Mouse (Mus musculus): ENCODE data around the gene Gnat1. TPM values are rescaled to one million over a fixed set of nuclear protein-coding genes. Genes with fewer than 3 reads are reported as not detected.

Gene Gnat1
- polyA plus RNA-seq, 1 experiment from 2014 or later, result 1.9 TPM

DNA sequence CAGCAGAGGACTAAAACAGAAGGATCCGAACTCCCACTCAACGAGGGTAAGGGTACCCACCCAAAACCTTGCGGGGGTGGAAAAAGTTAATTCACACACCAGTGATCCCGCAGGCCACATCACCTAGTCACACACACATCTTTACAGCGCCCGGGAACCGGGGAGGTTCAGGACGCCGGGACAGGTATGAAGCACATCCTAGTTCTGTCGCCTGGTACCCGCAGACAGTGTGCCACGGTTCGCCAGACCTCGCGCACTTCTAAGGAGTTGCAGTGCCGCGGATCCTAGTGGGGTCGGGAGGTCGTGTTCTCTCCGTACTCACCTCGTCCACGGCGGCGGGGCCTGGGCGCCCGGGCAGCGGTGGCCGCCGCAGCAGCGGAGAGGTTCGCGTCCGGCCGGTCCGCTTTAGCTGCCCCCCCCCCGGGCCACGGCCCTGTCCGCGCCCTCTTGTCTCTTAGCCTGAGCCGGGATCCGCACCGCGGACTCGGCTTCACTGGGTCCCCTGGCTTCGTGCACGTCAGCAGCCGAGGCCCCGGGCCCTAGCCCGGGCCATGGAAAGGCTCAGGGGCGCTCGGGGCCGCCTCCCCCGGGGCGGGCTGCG lies 29.7 kb upstream of the Gnat1 start:
- Histone ChIP-seq H3K9ac (peak overlapping the region; percentile 93), H3K27me3 (replicated peaks) (no peaks in the 10 kb centered on the region), H3K9me3 (no peaks in the 10 kb centered on the region), H3K4me2 (peak overlapping the region; percentile 93), H3K4me3 (replicated peaks) (peak overlapping the region; percentile 73), H3K4me1 (peaks cover 43% of the 10 kb centered on the region), H3K36me3 (no peaks in the 10 kb centered on the region), H3K27ac (peak overlapping the region; percentile 94)
- ATAC-seq (ENCODE audit: insufficient read depth, low FRiP score, low read depth), result no peak
- under 1% methylated on average over 49 of the region's 55 CpGs for WGBS

DNA sequence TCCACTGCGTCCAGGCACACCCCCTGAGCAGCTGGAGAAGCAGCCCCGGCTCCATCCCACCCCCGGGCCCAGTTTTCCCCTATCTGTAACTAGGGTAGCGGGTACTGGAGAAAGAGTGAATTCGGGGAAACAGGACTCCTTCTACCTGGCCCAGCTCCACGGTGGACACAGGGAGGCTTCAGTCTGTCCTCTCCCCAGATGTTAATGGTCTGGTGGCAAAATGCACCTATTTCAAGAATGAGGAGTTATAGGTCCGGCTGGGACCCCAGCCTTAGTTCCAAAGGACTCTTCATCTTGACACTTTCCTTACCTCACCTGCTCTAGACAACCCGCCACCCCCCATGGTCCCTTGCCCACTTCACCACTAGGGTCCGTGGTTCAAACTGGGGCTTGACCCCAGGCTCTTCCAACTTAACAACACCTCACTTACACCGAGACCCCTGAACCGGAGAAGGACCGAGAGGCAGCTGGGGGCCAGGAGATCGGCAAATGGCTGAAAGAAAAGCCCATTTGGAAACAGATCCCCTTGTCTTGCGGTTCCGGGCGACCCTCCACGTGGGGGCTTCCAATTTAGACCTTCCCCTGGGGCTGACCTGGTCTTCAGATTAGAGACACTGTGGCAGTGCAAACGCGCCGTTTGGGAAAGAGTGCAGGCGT lies 29.1 kb upstream of the Gnat1 start:
- 4% methylated on average over 21 of the region's 21 CpGs for WGBS
- Histone ChIP-seq H3K27me3 (replicated peaks) (no peaks in the 10 kb centered on the region), H3K9ac (peak overlapping the region; percentile 93), H3K36me3 (no peaks in the 10 kb centered on the region), H3K4me2 (peak overlapping the region; percentile 93), H3K4me1 (peaks cover 43% of the 10 kb centered on the region), H3K27ac (peak overlapping the region; percentile 94), H3K4me3 (replicated peaks) (peak overlapping the region; percentile 73), H3K9me3 (no peaks in the 10 kb centered on the region)
- ATAC-seq (ENCODE audit: insufficient read depth, low FRiP score, low read depth), result no peak

DNA sequence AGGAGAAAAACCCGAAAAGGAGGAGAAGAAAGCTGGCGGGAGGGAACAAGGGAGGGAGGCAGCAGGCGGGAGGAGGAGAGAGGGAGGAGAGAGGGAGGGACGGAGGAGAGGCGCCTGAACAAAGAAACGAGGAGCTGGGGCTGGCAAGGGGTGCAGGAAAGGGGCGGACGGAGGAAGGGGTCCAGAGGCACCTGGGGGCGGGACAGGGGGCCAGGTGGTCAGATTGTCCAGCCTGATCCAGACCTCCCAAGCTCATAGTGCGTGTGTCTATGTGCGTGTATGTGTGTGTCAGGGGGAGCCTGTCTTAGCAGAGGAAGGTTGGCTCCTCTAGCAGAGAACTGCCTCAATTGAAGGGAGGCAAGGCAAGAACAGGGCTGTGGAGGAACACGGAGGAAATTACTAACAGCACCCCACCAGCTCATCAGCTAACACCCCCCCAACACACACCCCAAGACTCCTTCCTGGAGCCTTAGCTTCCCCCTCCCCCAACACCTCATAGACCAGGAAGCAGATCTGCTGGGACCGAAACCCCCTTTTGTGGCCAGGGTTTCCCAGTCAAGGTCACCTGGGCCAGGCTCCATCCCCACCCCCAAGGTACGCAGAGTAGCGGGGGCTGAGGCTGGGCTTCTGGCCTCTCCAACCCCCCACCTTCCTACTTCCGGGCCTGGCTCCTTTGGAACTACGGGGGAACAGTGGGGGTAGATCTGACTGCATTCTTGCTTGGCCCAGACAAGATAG lies 28.4 kb upstream of the Gnat1 start:
- 0 out of 2 replicates have a peak, but pooled peaks have one; percentile 12 for ATAC-seq (ENCODE audit: insufficient read depth, low FRiP score, low read depth)
- Histone ChIP-seq H3K9me3 (no peaks in the 10 kb centered on the region), H3K36me3 (no peaks in the 10 kb centered on the region), H3K27me3 (replicated peaks) (no peaks in the 10 kb centered on the region), H3K4me2 (peak overlapping the region; percentile 93), H3K27ac (peak overlapping the region; percentile 94), H3K9ac (peak overlapping the region; percentile 93), H3K4me3 (replicated peaks) (peak overlapping the region; percentile 73), H3K4me1 (peaks cover 48% of the 10 kb centered on the region)
- 3% methylated on average over 16 of the region's 17 CpGs for WGBS

DNA sequence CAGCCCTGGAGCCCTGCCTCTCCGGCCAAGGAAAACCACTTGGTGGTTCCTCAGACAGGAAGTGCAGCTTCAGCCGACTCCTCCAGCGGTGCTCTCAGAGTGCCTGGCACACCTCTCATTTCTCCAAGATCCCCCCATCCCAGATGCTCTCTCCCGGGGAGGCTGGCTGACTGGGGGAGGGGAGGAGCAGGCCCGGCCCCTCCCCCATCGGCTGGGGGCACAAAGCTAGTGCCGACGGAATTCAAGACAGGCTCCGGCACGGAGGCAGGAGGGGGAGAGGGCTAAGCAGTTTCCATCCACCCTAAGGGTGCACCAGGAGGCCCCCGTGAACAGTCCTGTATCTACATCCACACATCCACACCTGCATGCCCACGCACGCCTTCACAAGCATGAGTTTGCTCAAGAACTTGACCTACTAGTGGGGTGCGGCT lies 27.3 kb upstream of the Gnat1 start:
- Histone ChIP-seq H3K4me1 (peaks cover 57% of the 10 kb centered on the region), H3K9me3 (no peaks in the 10 kb centered on the region), H3K27ac (peak overlapping the region; percentile 94), H3K4me3 (replicated peaks) (peak overlapping the region; percentile 73), H3K27me3 (replicated peaks) (no peaks in the 10 kb centered on the region), H3K4me2 (peak overlapping the region; percentile 93), H3K9ac (peak overlapping the region; percentile 23), H3K36me3 (no peaks in the 10 kb centered on the region)
- WGBS, result 5% methylated on average over 14 of the region's 14 CpGs
- ATAC-seq (ENCODE audit: insufficient read depth, low FRiP score, low read depth), result no peak

DNA sequence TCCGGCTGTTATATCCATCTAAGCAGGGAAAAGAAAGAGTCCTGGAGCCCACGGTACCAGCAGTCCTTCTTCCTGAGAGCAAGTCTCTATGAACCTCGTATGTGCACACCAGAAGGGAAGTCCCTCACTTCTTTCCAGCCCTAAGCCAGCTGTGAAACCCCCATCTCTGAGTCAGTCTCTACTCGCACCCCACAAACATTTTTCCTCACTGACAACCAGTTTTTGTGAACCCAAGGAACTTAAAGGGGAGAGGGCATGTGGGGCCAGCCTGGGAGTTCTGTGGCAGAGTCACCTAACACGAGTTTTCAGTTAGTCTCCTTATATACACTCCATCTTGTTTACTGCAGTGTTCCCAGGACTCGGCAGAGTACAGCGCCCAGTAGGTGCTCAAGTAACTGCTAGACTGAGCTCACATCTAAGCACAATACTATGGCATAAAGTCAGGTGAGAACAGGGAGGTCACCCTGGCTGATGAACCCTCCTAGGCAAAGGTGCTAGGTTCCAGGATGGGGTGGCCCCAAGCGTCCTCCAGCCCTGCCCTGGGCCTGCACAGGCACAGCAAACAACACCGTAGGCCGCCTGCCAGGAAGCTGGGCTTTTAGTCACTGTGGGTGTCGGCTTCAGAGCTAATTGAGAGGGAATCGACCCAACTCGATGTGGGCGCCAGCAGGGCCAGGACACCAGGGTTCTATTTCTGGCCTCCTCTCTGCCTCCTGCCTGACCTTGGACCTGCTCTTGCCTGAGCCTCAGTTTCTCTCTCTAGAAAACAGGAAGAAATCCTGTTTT lies 24.0 kb upstream of the Gnat1 start:
- H3K4me1 ChIP-seq, result peaks cover 84% of the 10 kb centered on the region
- H3K4me3 ChIP-seq (replicated peaks), result no peak overlapping the region
- H3K9ac ChIP-seq, result no peak overlapping the region
- no peaks in the 10 kb centered on the region for H3K36me3 ChIP-seq
- no peaks in the 10 kb centered on the region for H3K9me3 ChIP-seq
- WGBS, result 45% methylated on average over 14 of the region's 14 CpGs
- no peak overlapping the region for H3K4me2 ChIP-seq
- H3K27me3 ChIP-seq (replicated peaks), result no peaks in the 10 kb centered on the region
- peak overlapping the region; percentile 73 for H3K27ac ChIP-seq
- ATAC-seq (ENCODE audit: insufficient read depth, low FRiP score, low read depth), result no peak

DNA sequence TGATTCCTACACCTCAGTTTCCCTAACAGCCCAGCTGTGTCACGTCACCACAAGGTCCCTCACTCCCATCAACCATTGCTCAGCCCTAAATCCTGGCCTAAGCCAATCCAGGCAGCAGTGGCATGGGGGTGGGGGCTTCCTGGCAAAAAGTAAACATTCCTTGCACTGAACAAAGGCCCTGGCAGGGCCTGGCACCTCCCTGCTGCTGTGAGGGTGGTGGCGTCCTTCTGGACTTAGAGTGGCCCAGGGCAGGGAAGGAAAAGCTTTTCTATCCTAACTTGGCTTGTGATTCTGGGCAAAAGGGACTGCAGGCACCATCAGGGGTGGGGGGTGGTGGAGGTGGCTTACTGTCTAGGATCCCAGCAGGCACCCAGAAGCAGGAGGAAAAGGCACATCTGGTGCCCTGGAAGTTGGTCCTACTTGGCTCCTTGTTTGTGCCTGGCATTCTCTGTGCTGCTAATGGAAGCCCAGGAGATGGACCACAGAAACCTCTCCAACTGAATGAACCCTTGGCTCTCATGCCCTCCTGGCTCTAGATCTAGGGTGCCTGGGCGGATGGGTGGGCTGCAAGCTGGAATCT lies 23.2 kb upstream of the Gnat1 start:
- WGBS, result 76% methylated on average over 3 of the region's 3 CpGs
- no peaks in the 10 kb centered on the region for H3K9me3 ChIP-seq
- no peaks in the 10 kb centered on the region for H3K27me3 ChIP-seq (replicated peaks)
- H3K27ac ChIP-seq, result peak overlapping the region; percentile 73
- no peak for ATAC-seq (ENCODE audit: insufficient read depth, low FRiP score, low read depth)
- no peaks in the 10 kb centered on the region for H3K36me3 ChIP-seq
- no peak overlapping the region for H3K4me2 ChIP-seq
- H3K4me1 ChIP-seq, result peaks cover 92% of the 10 kb centered on the region
- no peak overlapping the region for H3K4me3 ChIP-seq (replicated peaks)
- H3K9ac ChIP-seq, result no peak overlapping the region

DNA sequence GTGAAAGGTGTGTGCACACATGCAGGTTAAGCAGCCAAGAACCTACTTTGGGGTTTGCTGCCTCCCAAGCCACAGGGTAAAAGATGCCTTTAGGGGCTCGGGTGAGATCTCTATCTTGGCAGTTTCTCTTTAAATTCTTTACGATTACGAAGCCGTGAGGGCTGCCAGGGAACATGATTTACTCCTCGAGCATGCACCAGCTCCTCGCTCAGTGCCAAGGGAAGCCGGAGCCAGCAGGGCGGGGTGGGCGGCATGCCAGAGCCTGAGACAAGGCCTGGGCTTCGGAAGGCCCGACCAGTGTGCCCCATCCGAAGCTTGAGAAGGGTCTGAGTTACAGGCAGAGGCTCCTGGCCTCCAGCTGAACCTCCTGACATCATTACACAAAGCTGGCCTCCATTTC lies 22.1 kb upstream of the Gnat1 start:
- H3K4me2 ChIP-seq, result no peak overlapping the region; the same call in 1 of the 2 replicates
- H3K36me3 ChIP-seq, result no peaks in the 10 kb centered on the region
- no peaks in the 10 kb centered on the region for H3K9me3 ChIP-seq
- H3K4me3 ChIP-seq (replicated peaks), result no peak overlapping the region
- peak overlapping the region; percentile 61 for H3K27ac ChIP-seq
- H3K4me1 ChIP-seq, result peaks cover 94% of the 10 kb centered on the region
- ATAC-seq (ENCODE audit: insufficient read depth, low FRiP score, low read depth), result no peak
- no peaks in the 10 kb centered on the region for H3K27me3 ChIP-seq (replicated peaks)
- WGBS, result 36% methylated on average over 12 of the region's 12 CpGs
- no peak overlapping the region for H3K9ac ChIP-seq

DNA sequence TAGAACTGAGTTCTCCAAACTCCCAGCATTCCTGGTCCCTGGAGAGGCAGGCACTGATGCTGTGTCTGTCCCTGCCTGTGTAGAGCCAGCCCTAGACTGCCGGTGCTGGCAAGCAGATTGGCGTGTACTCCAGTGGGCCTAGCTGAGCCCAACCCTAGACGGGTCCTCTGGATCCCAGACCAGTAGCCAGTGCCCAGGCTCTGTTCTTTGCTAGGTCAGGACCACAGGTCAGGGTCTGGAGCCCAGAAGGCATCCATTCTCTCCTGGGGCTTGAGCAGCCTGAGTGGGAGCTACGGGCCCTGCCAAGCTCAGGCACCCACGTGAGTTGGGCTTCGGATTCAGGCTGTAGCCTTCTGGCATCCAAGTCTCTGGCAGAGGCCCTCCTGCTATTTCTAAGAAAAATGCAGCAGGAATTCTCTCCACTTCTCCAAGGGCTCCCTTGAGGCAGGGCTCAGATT lies 20.6 kb upstream of the Gnat1 start:
- Histone ChIP-seq H3K4me1 (peaks cover 83% of the 10 kb centered on the region), H3K4me2 (peak overlapping the region; percentile 36; the same call in 1 of the 2 replicates), H3K36me3 (no peaks in the 10 kb centered on the region), H3K27me3 (replicated peaks) (no peaks in the 10 kb centered on the region), H3K9me3 (no peaks in the 10 kb centered on the region), H3K9ac (no peak overlapping the region), H3K27ac (peak overlapping the region; percentile 75), H3K4me3 (replicated peaks) (no peak overlapping the region)
- 31% methylated on average over 6 of the region's 6 CpGs for WGBS
- ATAC-seq (ENCODE audit: insufficient read depth, low FRiP score, low read depth), result no peak

DNA sequence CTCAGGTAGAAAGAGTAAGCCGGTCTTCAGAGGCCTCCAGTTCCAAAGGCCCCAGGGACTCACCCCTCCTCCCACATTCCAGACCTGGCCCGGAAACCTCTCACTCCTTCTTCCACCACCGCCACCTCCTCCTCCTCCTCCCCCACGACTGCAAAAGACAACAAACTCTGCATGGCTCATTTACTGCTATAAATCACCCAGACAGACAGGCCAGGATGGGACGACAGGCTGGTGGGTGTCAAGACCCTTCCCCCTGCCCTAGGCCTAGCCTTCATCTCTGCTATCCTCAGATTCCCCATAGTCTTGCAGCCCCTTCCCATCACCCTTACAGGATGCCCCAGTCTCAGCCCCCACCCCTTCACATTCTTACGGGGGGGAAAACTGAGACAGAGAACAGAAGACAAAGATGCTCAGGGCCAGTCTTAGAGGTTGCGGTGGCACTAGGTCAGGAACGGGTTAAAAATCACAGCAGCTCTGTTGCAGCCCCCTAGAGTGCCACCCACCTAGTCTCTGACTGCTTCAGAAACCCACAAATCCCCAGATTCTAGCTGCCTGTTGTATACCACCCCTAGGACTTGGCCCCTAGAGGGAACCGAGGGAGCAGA lies 20.0 kb upstream of the Gnat1 start:
- no peaks in the 10 kb centered on the region for H3K27me3 ChIP-seq (replicated peaks)
- H3K27ac ChIP-seq, result peak overlapping the region; percentile 75
- peak overlapping the region; percentile 36 for H3K4me2 ChIP-seq
- H3K4me3 ChIP-seq (replicated peaks), result 0 out of 2 replicates have a peak overlapping the region, but pooled peaks have one; percentile 1
- H3K4me1 ChIP-seq, result peaks cover 85% of the 10 kb centered on the region
- no peaks in the 10 kb centered on the region for H3K9me3 ChIP-seq
- no peak for ATAC-seq (ENCODE audit: insufficient read depth, low FRiP score, low read depth)
- no peak overlapping the region for H3K9ac ChIP-seq
- H3K36me3 ChIP-seq, result no peaks in the 10 kb centered on the region
- 13% methylated on average over 9 of the region's 9 CpGs for WGBS

DNA sequence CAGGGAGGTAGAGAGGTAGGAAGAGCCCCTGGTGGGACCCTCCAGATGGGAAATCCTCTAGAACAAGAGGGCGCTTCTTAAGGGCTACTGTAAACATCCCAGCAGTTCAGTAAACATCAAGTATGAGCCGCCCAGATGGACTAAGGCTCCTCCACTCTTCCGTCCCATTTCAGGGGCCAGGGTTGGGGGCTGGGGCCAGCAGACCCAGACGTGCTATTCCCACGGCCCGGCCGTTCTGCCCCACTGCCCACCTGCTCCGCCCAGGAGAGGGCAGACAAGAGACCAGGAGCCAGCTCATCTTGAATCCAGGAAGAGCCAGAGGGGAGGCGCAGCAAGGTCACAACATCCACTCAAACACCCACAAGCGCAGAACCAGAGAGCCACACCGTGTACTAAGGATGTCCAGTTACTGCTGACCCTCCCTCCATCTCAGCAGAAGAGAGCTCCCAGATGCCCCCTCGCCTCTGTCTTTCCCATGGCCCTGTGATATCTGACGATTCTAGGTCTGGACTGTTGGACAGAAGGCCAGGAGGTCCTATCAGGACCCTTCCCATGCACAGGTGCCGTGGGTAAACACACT lies 19.2 kb upstream of the Gnat1 start:
- no peak for ATAC-seq (ENCODE audit: insufficient read depth, low FRiP score, low read depth)
- H3K36me3 ChIP-seq, result no peaks in the 10 kb centered on the region
- no peak overlapping the region for H3K9ac ChIP-seq
- H3K4me1 ChIP-seq, result peaks cover 79% of the 10 kb centered on the region
- WGBS, result 19% methylated on average over 14 of the region's 14 CpGs
- no peak overlapping the region for H3K4me3 ChIP-seq (replicated peaks)
- H3K27ac ChIP-seq, result peak overlapping the region; percentile 75
- H3K9me3 ChIP-seq, result no peaks in the 10 kb centered on the region
- peak overlapping the region; percentile 36 for H3K4me2 ChIP-seq
- no peaks in the 10 kb centered on the region for H3K27me3 ChIP-seq (replicated peaks)

Measured in stomach, embryonic 15.5 days (tissue).